Mouse (Mus musculus) CH12.LX (cell line): ENCODE data around the gene Vcan. TPM values are rescaled to one million over a fixed set of nuclear protein-coding genes. Genes with fewer than 3 reads are reported as not detected.

Source experiments
- DNase-seq: peaks from one replicate; pipeline ENCODE4 v3.0.0-alpha.2; 2013; ENCODE audit errors: extremely low read depth
- H3K27ac ChIP-seq: 2 replicates; pipeline ENCODE4 v1.5.1; 2012; ENCODE audit warnings: low read depth, mild to moderate bottlenecking, control low read depth, moderate library complexity; ENCODE audit not compliant: insufficient read depth
- H3K27me3 ChIP-seq: replicated peaks from 2 replicates; pipeline ENCODE3; 2012; ENCODE audit warnings: inconsistent platforms
- H3K36me3 ChIP-seq, 2 experiments: replicated peaks in 1 of 2; 2 replicates each; pipeline versions ENCODE3 to v1.6.1; 2012; ENCODE audit warnings: inconsistent platforms in 1 of 2, low read length in 1 of 2, mild to moderate bottlenecking in 1 of 2, mixed read lengths in 1 of 2, moderate library complexity in 1 of 2; ENCODE audit not compliant: control insufficient read depth in 1 of 2, insufficient read depth in 1 of 2
- H3K4me1 ChIP-seq, 2 experiments: 2 replicates each; pipeline ENCODE4 v1.6.1; 2012; ENCODE audit warnings: inconsistent platforms in 1 of 2, moderate library complexity in 1 of 2; ENCODE audit not compliant: insufficient read depth in 2 of 2, control insufficient read depth in 1 of 2
- H3K4me2 ChIP-seq: 2 replicates; pipeline ENCODE4 v1.6.1; 2012; ENCODE audit warnings: low read depth, mild to moderate bottlenecking, control low read depth; ENCODE audit not compliant: poor library complexity, insufficient read depth, severe bottlenecking
- H3K4me3 ChIP-seq, 3 experiments: fragments of 150-350 bp in 1 of 3; sonication (generic) in 1 of 3; replicated peaks in 1 of 3; 2 replicates each; pipeline versions ENCODE3 to v1.5.1; 2011 to 2012; ENCODE audit warnings: low read depth in 2 of 3, low read length in 2 of 3, mild to moderate bottlenecking in 2 of 3, moderate library complexity in 2 of 3, control low read depth in 1 of 3, improper control_type of control experiment in 1 of 3, inconsistent platforms in 1 of 3, mixed read lengths in 1 of 3; ENCODE audit not compliant: poor library complexity in 1 of 3
- H3K79me2 ChIP-seq: replicated peaks from 2 replicates; pipeline ENCODE4 v1.6.1; 2012; ENCODE audit warnings: mild to moderate bottlenecking, moderate library complexity; ENCODE audit not compliant: control insufficient read depth, poor library complexity, insufficient read depth, severe bottlenecking; ENCODE audit errors: extremely low read depth
- H3K9ac ChIP-seq: 2 replicates; pipeline ENCODE4 v1.6.1; 2012; ENCODE audit warnings: low read depth, mild to moderate bottlenecking, control low read depth, moderate library complexity; ENCODE audit not compliant: insufficient read depth
- H3K9me3 ChIP-seq: replicated peaks from 2 replicates; pipeline ENCODE3; 2012; ENCODE audit warnings: low read length, inconsistent platforms, mixed read lengths
- BHLHE40 ChIP-seq: IDR thresholded peaks from 2 replicates; pipeline ENCODE4 v1.6.1; 2011; ENCODE audit warnings: mild to moderate bottlenecking, low read depth, low read length, improper control_type of control experiment
- CHD1 ChIP-seq: IDR thresholded peaks from 2 replicates; pipeline ENCODE4 v1.6.1; 2012; ENCODE audit warnings: low read depth, low read length, improper control_type of control experiment, inconsistent platforms
- CHD2 ChIP-seq: IDR thresholded peaks from 2 replicates; pipeline ENCODE4 v1.6.1; 2011; ENCODE audit warnings: low read length, improper control_type of control experiment
- E2F4 ChIP-seq: IDR thresholded peaks from 2 replicates; pipeline ENCODE4 v1.6.1; 2011; ENCODE audit warnings: low read depth, low read length, improper control_type of control experiment; ENCODE audit not compliant: insufficient replicate concordance
- ELF1 ChIP-seq: IDR thresholded peaks from 2 replicates; pipeline ENCODE4 v1.6.1; 2014; ENCODE audit warnings: low read depth, mild to moderate bottlenecking, inconsistent platforms, low read length, improper control_type of control experiment
- EP300 ChIP-seq: IDR thresholded peaks from 2 replicates; pipeline ENCODE4 v1.6.1; 2011; ENCODE audit warnings: low read length, improper control_type of control experiment
- ETS1 ChIP-seq: conservative IDR thresholded peaks from 2 replicates; pipeline ENCODE4 v1.6.1; 2012; ENCODE audit warnings: low read depth, mild to moderate bottlenecking, inconsistent platforms, low read length, improper control_type of control experiment, moderate library complexity
- GABPA ChIP-seq: IDR thresholded peaks from 2 replicates; pipeline ENCODE4 v1.6.1; 2012; ENCODE audit warnings: low read depth, low read length, improper control_type of control experiment, inconsistent platforms; ENCODE audit not compliant: insufficient replicate concordance
- HCFC1 ChIP-seq: IDR thresholded peaks from 2 replicates; pipeline ENCODE4 v1.6.1; 2012; ENCODE audit warnings: low read depth, mild to moderate bottlenecking, inconsistent platforms, low read length, improper control_type of control experiment
- IRF4 ChIP-seq: IDR thresholded peaks from 2 replicates; pipeline ENCODE4 v1.6.1; 2014; ENCODE audit warnings: low read depth, mild to moderate bottlenecking, inconsistent platforms, low read length, improper control_type of control experiment
- JUND ChIP-seq: conservative IDR thresholded peaks from 2 replicates; pipeline ENCODE4 v1.6.1; 2011; ENCODE audit warnings: low read depth, low read length, improper control_type of control experiment
- MAX ChIP-seq: IDR thresholded peaks from 2 replicates; pipeline ENCODE4 v1.6.1; 2011; ENCODE audit warnings: low read length, improper control_type of control experiment
- MEF2A ChIP-seq: IDR thresholded peaks from 2 replicates; pipeline ENCODE4 v1.6.1; 2014; ENCODE audit warnings: low read depth, mild to moderate bottlenecking, inconsistent platforms, low read length, improper control_type of control experiment, borderline replicate concordance
- MXI1 ChIP-seq: IDR thresholded peaks from 2 replicates; pipeline ENCODE4 v1.6.1; 2011; ENCODE audit warnings: mild to moderate bottlenecking, low read depth, low read length, improper control_type of control experiment
- MYC ChIP-seq: IDR thresholded peaks from 2 replicates; pipeline ENCODE4 v1.6.1; 2011; ENCODE audit warnings: low read depth, mild to moderate bottlenecking, improper control_type of control experiment, low read length
- NELFE ChIP-seq: IDR thresholded peaks from 2 replicates; pipeline ENCODE4 v1.6.1; 2011; ENCODE audit warnings: low read depth, low read length, improper control_type of control experiment
- NRF1 ChIP-seq: IDR thresholded peaks from 2 replicates; pipeline ENCODE4 v1.6.1; 2014; ENCODE audit warnings: low read depth, mild to moderate bottlenecking, inconsistent platforms, low read length, improper control_type of control experiment, moderate library complexity
- POLR2A ChIP-seq: IDR thresholded peaks from 2 replicates; pipeline ENCODE4 v1.6.1; 2011; ENCODE audit warnings: low read depth, mild to moderate bottlenecking, improper control_type of control experiment, low read length
- RCOR1 ChIP-seq: conservative IDR thresholded peaks from 2 replicates; pipeline ENCODE4 v1.6.1; 2012; ENCODE audit warnings: low read depth, mild to moderate bottlenecking, inconsistent platforms, low read length, improper control_type of control experiment
- UBTF ChIP-seq: IDR thresholded peaks from 2 replicates; pipeline ENCODE4 v1.6.1; 2012; ENCODE audit warnings: low read depth, mild to moderate bottlenecking, inconsistent platforms, low read length, improper control_type of control experiment, moderate library complexity
- USF1 ChIP-seq: IDR thresholded peaks from 2 replicates; pipeline ENCODE4 v1.6.1; 2014; ENCODE audit warnings: low read depth, mild to moderate bottlenecking, inconsistent platforms, low read length, improper control_type of control experiment
- ZKSCAN1 ChIP-seq: IDR thresholded peaks from 2 replicates; pipeline ENCODE4 v1.6.1; 2012; ENCODE audit warnings: low read depth, inconsistent platforms, low read length, improper control_type of control experiment, borderline replicate concordance
- ZMIZ1 ChIP-seq: IDR thresholded peaks from 2 replicates; pipeline ENCODE4 v1.6.1; 2012; ENCODE audit warnings: low read depth, mild to moderate bottlenecking, inconsistent platforms, low read length, improper control_type of control experiment
- dilution Hi-C: fragments of 300-500 bp; cut with MboI; formaldehyde crosslinking; loops from 2 replicates; pipeline ENCODE4 v1.14.3; 2020; ENCODE audit warnings: low sequenced_read_pairs; ENCODE audit not compliant: extremely low pct_unique_long_range_greater_than_20kb, extremely low pct_ligation_motif_present
- in situ Hi-C: fragments of 300-500 bp; cut with MboI; formaldehyde crosslinking; loops from 3 replicates; pipeline ENCODE4 v1.14.3; 2019; ENCODE audit warnings: low sequenced_read_pairs, low pct_ligation_motif_present, low pct_unique_long_range_greater_than_20kb, mixed read lengths
- polyA plus RNA-seq: library from polyadenylated mRNA; unstranded; fragments of >175 nt; gene quantifications from 2 replicates; pipeline ENCODE4 v1.2.1, GENCODE M21; 2012; ENCODE audit warnings: low read depth; ENCODE audit not compliant: insufficient read length
- total RNA-seq, 2 experiments: library from RNA; depleted of rRNA; stranded (reverse); fragments of 300-350 nt in 1 of 2; fragments of >200 nt in 1 of 2; gene quantifications; 2 replicates each; pipeline ENCODE4 v1.2.3; 2012 to 2014

Vcan gene
- total and polyA plus RNA-seq, 3 experiments: 0.04 to 0.23 (median 0.07) TPM

- Histone ChIP-seq H3K36me3 (peaks cover 0 to 3% of the 10 kb centered on the region in 2 experiments), H3K9me3 (no peaks in the 10 kb centered on the region), H3K9ac (peak overlapping the region; percentile 70), H3K4me2 (peak overlapping the region; percentile 97), H3K4me1 (peaks cover 0 to 12% of the 10 kb centered on the region in 2 experiments; a peak in 2 of 4 replicates), H3K4me3 (peak overlapping the region; percentile 61 to 64 (median 63)), H3K27me3 (peaks cover 1% of the 10 kb centered on the region), H3K79me2 (no peaks in the 10 kb centered on the region), H3K27ac (peak overlapping the region; percentile 25; the same call in 1 of the 2 replicates)
- DNase-seq: no peak
- dilution Hi-C loops: no loop called here
- in situ Hi-C loops: no loop called here
- TF ChIP-seq ZMIZ1: 0 out of 2 replicates have a peak, but pooled peaks have one; percentile 2
- peak; percentile 18; the same call in 1 of the 2 replicates for TF ChIP-seq CHD2
- no peak for TF ChIP-seq E2F4
- 0 out of 2 replicates have a peak, but pooled peaks have one; percentile 1 for TF ChIP-seq HCFC1
These were observed 2.5 kb downstream of the Vcan start for GRCm38 (mm10) chr13:89739696-89740242.

GRCm38 (mm10) chr13:89738776-89739695, 3.3 kb downstream of the Vcan start:
- Histone ChIP-seq H3K4me1 (peaks cover 0 to 12% of the 10 kb centered on the region in 2 experiments; a peak in 2 of 4 replicates), H3K27ac (peak overlapping the region; percentile 25; the same call in 1 of the 2 replicates), H3K4me3 (peak overlapping the region; percentile 61 to 64 (median 63)), H3K4me2 (peak overlapping the region; percentile 97), H3K27me3 (peaks cover 1% of the 10 kb centered on the region), H3K9me3 (no peaks in the 10 kb centered on the region), H3K79me2 (no peaks in the 10 kb centered on the region), H3K9ac (peak overlapping the region; percentile 70), H3K36me3 (peaks cover 0 to 3% of the 10 kb centered on the region in 2 experiments)
- in situ Hi-C loops (no loop called here), dilution Hi-C loops (no loop called here)
- DNase-seq: peak; percentile 86
- TF ChIP-seq ZKSCAN1 (no peak), CHD1 (no peak), JUND (no peak), NELFE (peak; percentile 32; the same call in 1 of the 2 replicates), MXI1 (peak; percentile 96), MAX (peak; percentile 88), ELF1 (peak; percentile 66; the same call in 1 of the 2 replicates), USF1 (peak; percentile 20), UBTF (peak; percentile 82), BHLHE40 (peak; percentile 82), NRF1 (peak; percentile 41; the same call in 1 of the 2 replicates), MEF2A (no peak), ZMIZ1 (0 out of 2 replicates have a peak, but pooled peaks have one; percentile 12), GABPA (no peak), RCOR1 (no peak), MYC (peak; percentile 84), ETS1 (peak; percentile 58), HCFC1 (0 out of 2 replicates have a peak, but pooled peaks have one; percentile 16), EP300 (no peak), IRF4 (peak; percentile 15; the same call in 1 of the 2 replicates), POLR2A (peak; percentile 67)
